Mouse (Mus musculus) cerebellum, adult 18-20 months (tissue): ENCODE results near the gene Nek2.

Experiments used
- DNase-seq, 2 experiments: peaks; one replicate each; pipeline ENCODE4 v3.0.0; 2021

The Nek2 gene

GRCm38 (mm10) chr1:191863833-191864550 is 42.7 kb downstream of the Nek2 start:
- peak; percentile 16 to 32 for DNase-seq

- no peak for DNase-seq
These were observed 43.3 kb downstream of the Nek2 start for GRCm38 (mm10) chr1:191864551-191865027.

DNA sequence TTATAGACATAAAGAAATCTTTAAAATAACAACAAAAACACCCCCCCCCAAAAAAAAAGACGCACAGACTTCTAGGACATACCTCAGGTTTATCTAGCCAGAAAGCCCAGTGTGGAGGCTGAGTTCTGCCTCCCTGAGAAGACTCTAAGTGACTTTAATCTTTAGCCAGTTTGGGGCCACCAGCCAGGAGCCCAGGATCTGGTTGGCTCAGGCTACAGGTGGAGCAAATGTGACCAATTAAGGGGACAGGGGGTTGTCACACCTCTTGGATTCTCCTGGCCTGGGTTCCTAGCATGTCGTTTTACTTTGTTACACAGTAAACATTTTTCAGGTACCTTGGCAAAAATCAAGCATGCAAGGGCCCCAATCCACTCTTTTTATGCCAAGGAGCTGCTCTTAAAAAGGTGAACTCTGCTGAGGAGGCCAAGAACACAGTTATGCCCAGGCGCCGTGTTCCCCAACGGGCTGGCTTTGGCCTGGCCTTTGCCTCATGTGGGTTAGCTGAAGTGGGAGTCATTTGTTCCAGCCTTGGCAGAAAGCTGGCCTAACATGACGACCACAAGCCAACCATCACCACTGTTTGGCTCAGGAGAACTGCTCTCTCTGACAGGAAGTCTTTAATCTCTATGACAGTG is 50.9 kb downstream of the Nek2 start:
- DNase-seq, result no peak

GRCm38 (mm10) chr1:191875006-191875405 is 53.8 kb downstream of the Nek2 start:
- no peak for DNase-seq

DNA sequence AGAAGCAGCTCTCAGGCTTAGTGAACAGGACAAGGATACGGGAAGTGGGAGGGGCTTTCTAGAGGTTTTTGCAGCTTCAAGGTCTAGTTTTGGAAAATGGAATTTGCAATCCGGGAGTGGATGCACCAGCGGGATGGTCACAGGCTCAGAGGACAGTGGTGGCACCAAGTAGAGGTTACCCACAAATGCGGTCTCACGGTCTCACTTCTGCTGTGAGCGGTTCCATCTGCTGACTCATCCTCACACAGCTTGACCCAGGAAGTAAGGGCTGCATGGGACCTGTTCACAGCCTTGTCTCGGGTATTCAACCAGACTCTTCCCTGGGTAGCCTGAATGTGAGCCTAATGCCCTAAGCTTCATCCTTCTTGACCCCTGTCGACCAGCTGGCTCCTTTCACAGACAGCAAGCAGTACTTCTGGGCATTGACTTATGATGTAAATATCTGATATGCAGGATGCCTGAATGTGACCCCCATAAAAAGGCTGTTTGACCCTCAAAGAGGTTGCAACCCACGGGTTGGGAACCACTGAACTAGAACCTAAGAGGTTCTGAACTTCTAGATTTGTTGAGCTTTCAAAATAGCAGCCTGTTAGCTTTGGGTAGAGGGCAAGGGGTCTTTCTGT is 54.5 kb downstream of the Nek2 start:
- DNase-seq, result no peak

DNA sequence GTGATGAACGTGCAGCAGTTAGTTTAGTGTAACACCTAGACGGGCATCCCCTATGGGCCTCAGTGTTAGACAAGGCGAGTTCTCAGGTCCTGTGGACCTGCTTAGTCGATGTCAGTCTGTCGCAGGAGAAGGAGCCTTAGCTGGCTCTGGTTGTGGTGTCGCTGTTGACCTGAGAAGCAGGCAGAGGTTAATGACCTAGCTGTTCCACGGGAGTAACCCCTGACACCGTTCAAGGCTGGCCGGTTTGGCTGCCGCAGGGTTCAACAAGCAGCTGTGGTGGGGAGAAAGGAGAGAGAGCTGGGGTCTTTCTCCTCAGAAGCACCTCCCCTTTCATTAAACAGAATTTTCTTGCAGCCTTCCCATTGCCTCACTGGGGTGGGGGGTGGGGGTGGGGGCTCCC is 56.4 kb downstream of the Nek2 start:
- no peak for DNase-seq

DNA sequence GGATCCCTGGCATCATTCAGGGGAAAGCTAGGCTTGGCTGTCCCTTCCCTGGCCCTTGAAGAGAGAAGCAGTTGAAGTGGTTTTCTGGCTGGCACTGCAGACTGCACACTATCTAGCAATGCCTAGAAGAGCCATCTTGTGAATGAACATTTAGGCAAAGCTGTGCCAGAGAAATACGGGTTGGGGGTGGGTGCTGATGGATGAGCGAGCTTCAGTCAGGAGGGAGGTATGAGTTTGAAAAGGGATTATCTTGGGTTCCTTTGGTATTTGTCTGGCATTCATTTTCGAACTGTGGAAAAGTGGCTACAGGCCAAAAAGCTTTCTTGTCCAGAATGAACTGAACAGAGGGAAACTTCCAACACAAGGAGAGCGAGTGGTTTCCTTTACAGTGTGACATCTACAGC is 57.3 kb downstream of the Nek2 start:
- no peak for DNase-seq

DNA sequence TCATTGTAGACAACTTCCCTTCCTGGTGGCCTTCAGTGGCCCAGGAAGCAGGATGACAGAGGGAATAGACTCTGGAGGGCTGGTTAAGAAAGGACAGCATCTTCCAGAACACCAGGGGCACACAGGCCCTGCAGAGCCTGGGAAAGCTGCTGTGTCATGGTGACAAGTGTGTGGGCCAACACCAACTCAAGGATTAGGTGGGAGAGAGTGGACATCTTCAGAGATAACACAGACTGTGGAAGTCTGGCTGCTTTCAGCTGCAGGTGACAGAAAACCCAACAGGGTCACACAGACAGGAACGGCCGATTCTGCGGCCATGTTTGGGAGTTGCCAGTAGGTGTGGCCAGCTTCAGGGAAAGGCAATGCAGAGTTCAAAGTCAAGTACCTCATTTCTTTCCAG is 59.0 kb downstream of the Nek2 start:
- no peak for DNase-seq

- DNase-seq, result no peak
These were observed 59.8 kb downstream of the Nek2 start for GRCm38 (mm10) chr1:191880921-191881609.

DNA sequence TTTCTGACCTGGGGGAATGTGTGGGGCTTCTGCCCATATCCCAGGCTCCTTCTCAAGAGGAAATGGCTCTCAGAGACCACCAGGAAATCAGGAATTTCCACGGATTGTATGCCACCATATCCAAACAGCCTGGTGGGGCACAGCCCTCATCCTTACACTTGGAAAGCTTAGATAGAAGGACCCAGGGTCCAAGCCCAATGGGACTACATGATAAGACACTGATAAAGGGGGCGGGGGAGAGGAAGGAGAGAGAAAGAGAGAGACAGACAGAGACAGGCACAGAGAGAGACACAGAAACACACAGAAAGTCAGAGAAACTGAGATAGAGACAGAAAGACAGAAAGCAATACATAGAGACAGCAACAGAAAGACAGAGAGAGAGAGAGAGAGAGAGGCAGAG is 60.4 kb downstream of the Nek2 start:
- DNase-seq, result no peak
